Mouse (Mus musculus): ENCODE measurements around the gene Mrpl51. TPM values are rescaled to one million over a fixed set of nuclear protein-coding genes. Genes with fewer than 3 reads are reported as not detected.

Mrpl51 gene
- polyA plus RNA-seq, 1 experiment from 2014 or later = 132 TPM

- H3K9ac ChIP-seq (ENCODE audit: low read depth, low read length) = no peak overlapping the region
- no peaks in the 10 kb centered on the region for H3K27me3 ChIP-seq (ENCODE audit: control insufficient read depth, insufficient read depth, low read depth, low read length)
- no peak overlapping the region for H3K27ac ChIP-seq (ENCODE audit: low read length)
- peaks cover 69% of the 10 kb centered on the region for H3K36me3 ChIP-seq (ENCODE audit: control insufficient read depth, insufficient read depth, low read length)
- H3K4me3 ChIP-seq (ENCODE audit: low read depth, low read length) = no peak overlapping the region
- H3K9me3 ChIP-seq (replicated peaks; ENCODE audit: control insufficient read depth, low read length, poor library complexity, severe bottlenecking) = no peaks in the 10 kb centered on the region
- 97% methylated on average over 7 of the region's 7 CpGs for WGBS
- no peak overlapping the region for H3K4me2 ChIP-seq (ENCODE audit: low read length)
- no peaks in the 10 kb centered on the region for H3K4me1 ChIP-seq (ENCODE audit: control insufficient read depth, insufficient read depth, low read length)
- no peak for ATAC-seq
These were observed 18.3 kb upstream of the Mrpl51 start for GRCm38 (mm10) chr6:125173256-125173655.

- no peaks in the 10 kb centered on the region for H3K4me1 ChIP-seq (ENCODE audit: control insufficient read depth, insufficient read depth, low read length)
- no peak overlapping the region for H3K4me2 ChIP-seq (ENCODE audit: low read length)
- H3K27me3 ChIP-seq (ENCODE audit: control insufficient read depth, insufficient read depth, low read depth, low read length) = no peaks in the 10 kb centered on the region
- 92% methylated on average over 5 of the region's 5 CpGs for WGBS
- peaks cover 70% of the 10 kb centered on the region for H3K36me3 ChIP-seq (ENCODE audit: control insufficient read depth, insufficient read depth, low read length)
- no peak overlapping the region for H3K27ac ChIP-seq (ENCODE audit: low read length)
- H3K9me3 ChIP-seq (replicated peaks; ENCODE audit: control insufficient read depth, low read length, poor library complexity, severe bottlenecking) = no peaks in the 10 kb centered on the region
- no peak overlapping the region for H3K9ac ChIP-seq (ENCODE audit: low read depth, low read length)
- H3K4me3 ChIP-seq (ENCODE audit: low read depth, low read length) = no peak overlapping the region
- no peak for ATAC-seq
These were observed 16.1 kb upstream of the Mrpl51 start for GRCm38 (mm10) chr6:125175469-125175868.

- no peaks in the 10 kb centered on the region for H3K27me3 ChIP-seq (ENCODE audit: control insufficient read depth, insufficient read depth, low read depth, low read length)
- WGBS = 89% methylated on average over 7 of the region's 7 CpGs
- H3K36me3 ChIP-seq (ENCODE audit: control insufficient read depth, insufficient read depth, low read length) = peaks cover 42% of the 10 kb centered on the region
- H3K9ac ChIP-seq (ENCODE audit: low read depth, low read length) = no peak overlapping the region
- no peak overlapping the region for H3K4me2 ChIP-seq (ENCODE audit: low read length)
- H3K4me1 ChIP-seq (ENCODE audit: control insufficient read depth, insufficient read depth, low read length) = no peaks in the 10 kb centered on the region
- H3K9me3 ChIP-seq (replicated peaks; ENCODE audit: control insufficient read depth, low read length, poor library complexity, severe bottlenecking) = no peaks in the 10 kb centered on the region
- no peak overlapping the region for H3K27ac ChIP-seq (ENCODE audit: low read length)
- no peak overlapping the region for H3K4me3 ChIP-seq (ENCODE audit: low read depth, low read length)
- no peak for ATAC-seq
These were observed 12.0 kb upstream of the Mrpl51 start for GRCm38 (mm10) chr6:125179601-125180000.

GRCm38 (mm10) chr6:125182133-125182532 is 9.5 kb upstream of the Mrpl51 start:
- Histone ChIP-seq H3K9me3 (replicated peaks; ENCODE audit: control insufficient read depth, low read length, poor library complexity, severe bottlenecking) (no peaks in the 10 kb centered on the region), H3K36me3 (ENCODE audit: control insufficient read depth, insufficient read depth, low read length) (peaks cover 44% of the 10 kb centered on the region), H3K27ac (ENCODE audit: low read length) (no peak overlapping the region), H3K9ac (ENCODE audit: low read depth, low read length) (no peak overlapping the region), H3K4me3 (ENCODE audit: low read depth, low read length) (no peak overlapping the region), H3K4me2 (ENCODE audit: low read length) (no peak overlapping the region), H3K4me1 (ENCODE audit: control insufficient read depth, insufficient read depth, low read length) (no peaks in the 10 kb centered on the region), H3K27me3 (ENCODE audit: control insufficient read depth, insufficient read depth, low read depth, low read length) (no peaks in the 10 kb centered on the region)
- 64% methylated on average over 5 of the region's 5 CpGs for WGBS
- no peak for ATAC-seq

- ATAC-seq = no peak
- Histone ChIP-seq H3K4me3 (ENCODE audit: low read depth, low read length) (no peak overlapping the region), H3K36me3 (ENCODE audit: control insufficient read depth, insufficient read depth, low read length) (peaks cover 29% of the 10 kb centered on the region), H3K4me2 (ENCODE audit: low read length) (no peak overlapping the region), H3K9me3 (replicated peaks; ENCODE audit: control insufficient read depth, low read length, poor library complexity, severe bottlenecking) (no peaks in the 10 kb centered on the region), H3K27ac (ENCODE audit: low read length) (no peak overlapping the region), H3K4me1 (ENCODE audit: control insufficient read depth, insufficient read depth, low read length) (peaks cover 5% of the 10 kb centered on the region; the same call in 1 of the 2 replicates), H3K9ac (ENCODE audit: low read depth, low read length) (no peak overlapping the region), H3K27me3 (ENCODE audit: control insufficient read depth, insufficient read depth, low read depth, low read length) (no peaks in the 10 kb centered on the region)
- WGBS = 91% methylated on average over 10 of the region's 10 CpGs
These were observed 5.4 kb upstream of the Mrpl51 start for GRCm38 (mm10) chr6:125186203-125186602.

GRCm38 (mm10) chr6:125190816-125191215 is 785 bp upstream of the Mrpl51 start:
- H3K4me3 ChIP-seq (ENCODE audit: low read depth, low read length) = peak overlapping the region; percentile 77
- no peaks in the 10 kb centered on the region for H3K9me3 ChIP-seq (replicated peaks; ENCODE audit: control insufficient read depth, low read length, poor library complexity, severe bottlenecking)
- no peaks in the 10 kb centered on the region for H3K27me3 ChIP-seq (ENCODE audit: control insufficient read depth, insufficient read depth, low read depth, low read length)
- no peak for ATAC-seq
- H3K4me1 ChIP-seq (ENCODE audit: control insufficient read depth, insufficient read depth, low read length) = peaks cover 14% of the 10 kb centered on the region
- peak overlapping the region; percentile 84 for H3K27ac ChIP-seq (ENCODE audit: low read length)
- H3K4me2 ChIP-seq (ENCODE audit: low read length) = peak overlapping the region; percentile 69
- peaks cover 14% of the 10 kb centered on the region for H3K36me3 ChIP-seq (ENCODE audit: control insufficient read depth, insufficient read depth, low read length)
- H3K9ac ChIP-seq (ENCODE audit: low read depth, low read length) = peak overlapping the region; percentile 77

GRCm38 (mm10) chr6:125192016-125192714 is 564 bp downstream of the Mrpl51 start:
- peak overlapping the region; percentile 100 for H3K27ac ChIP-seq (ENCODE audit: low read length)
- H3K9me3 ChIP-seq (replicated peaks; ENCODE audit: control insufficient read depth, low read length, poor library complexity, severe bottlenecking) = no peaks in the 10 kb centered on the region
- H3K36me3 ChIP-seq (ENCODE audit: control insufficient read depth, insufficient read depth, low read length) = peaks cover 6% of the 10 kb centered on the region; the same call in 1 of the 2 replicates
- under 1% methylated on average over 34 of the region's 34 CpGs for WGBS
- H3K4me1 ChIP-seq (ENCODE audit: control insufficient read depth, insufficient read depth, low read length) = peaks cover 14% of the 10 kb centered on the region
- peak overlapping the region; percentile 82 for H3K9ac ChIP-seq (ENCODE audit: low read depth, low read length)
- peak overlapping the region; percentile 77 for H3K4me3 ChIP-seq (ENCODE audit: low read depth, low read length)
- ATAC-seq = peak; percentile 96
- no peaks in the 10 kb centered on the region for H3K27me3 ChIP-seq (ENCODE audit: control insufficient read depth, insufficient read depth, low read depth, low read length)
- peak overlapping the region; percentile 93 for H3K4me2 ChIP-seq (ENCODE audit: low read length)

GRCm38 (mm10) chr6:125192841-125193240 is 1.2 kb downstream of the Mrpl51 start:
- 44% methylated on average over 5 of the region's 5 CpGs for WGBS
- H3K4me1 ChIP-seq (ENCODE audit: control insufficient read depth, insufficient read depth, low read length) = peaks cover 14% of the 10 kb centered on the region
- peak overlapping the region; percentile 100 for H3K27ac ChIP-seq (ENCODE audit: low read length)
- no peak for ATAC-seq
- peak overlapping the region; percentile 77 for H3K4me3 ChIP-seq (ENCODE audit: low read depth, low read length)
- peak overlapping the region; percentile 93 for H3K4me2 ChIP-seq (ENCODE audit: low read length)
- peak overlapping the region; percentile 82 for H3K9ac ChIP-seq (ENCODE audit: low read depth, low read length)
- peaks cover 6% of the 10 kb centered on the region; the same call in 1 of the 2 replicates for H3K36me3 ChIP-seq (ENCODE audit: control insufficient read depth, insufficient read depth, low read length)
- H3K9me3 ChIP-seq (replicated peaks; ENCODE audit: control insufficient read depth, low read length, poor library complexity, severe bottlenecking) = no peaks in the 10 kb centered on the region
- H3K27me3 ChIP-seq (ENCODE audit: control insufficient read depth, insufficient read depth, low read depth, low read length) = no peaks in the 10 kb centered on the region

GRCm38 (mm10) chr6:125193390-125193789 is 1.8 kb downstream of the Mrpl51 start:
- H3K9me3 ChIP-seq (replicated peaks; ENCODE audit: control insufficient read depth, low read length, poor library complexity, severe bottlenecking) = no peaks in the 10 kb centered on the region
- no peak overlapping the region for H3K4me3 ChIP-seq (ENCODE audit: low read depth, low read length)
- H3K36me3 ChIP-seq (ENCODE audit: control insufficient read depth, insufficient read depth, low read length) = peaks cover 8% of the 10 kb centered on the region; the same call in 1 of the 2 replicates
- no peak overlapping the region for H3K4me2 ChIP-seq (ENCODE audit: low read length)
- H3K9ac ChIP-seq (ENCODE audit: low read depth, low read length) = no peak overlapping the region
- H3K27me3 ChIP-seq (ENCODE audit: control insufficient read depth, insufficient read depth, low read depth, low read length) = no peaks in the 10 kb centered on the region
- ATAC-seq = no peak
- peaks cover 14% of the 10 kb centered on the region for H3K4me1 ChIP-seq (ENCODE audit: control insufficient read depth, insufficient read depth, low read length)
- WGBS = 82% methylated on average over 7 of the region's 7 CpGs
- H3K27ac ChIP-seq (ENCODE audit: low read length) = no peak overlapping the region
